Mouse (Mus musculus): Measurements from ENCODE around the gene Ifit1bl2.
A peak's percentile ranks its signal among the peaks of the same experiment; 100 is the strongest.
"Not testable (repeated sequence)": the region's sequence is repeated elsewhere in the genome, so short reads cannot be mapped to it uniquely, and the experiment has no call there.

Gene Ifit1bl2

GRCm38 (mm10) chr19:34640623-34641022, at the start of gene Ifit1bl2, which contains the start of gene Ifit1:
TSS of gene Ifit1bl2 (minus strand) at chr19:34640743.
TSS of gene Ifit1 (plus strand) at chr19:34640871.
- DNase-seq, result peak; percentile 26

GRCm38 (mm10) chr19:34685530-34685929, 45.0 kb upstream of the Ifit1bl2 start:
- DNase-seq, result no peak

GRCm38 (mm10) chr19:34684857-34685256, 44.3 kb upstream of the Ifit1bl2 start:
- peak; percentile 60 for DNase-seq

- DNase-seq, result no peak
These were observed 37.9 kb upstream of the Ifit1bl2 start for GRCm38 (mm10) chr19:34678428-34678827.

DNA sequence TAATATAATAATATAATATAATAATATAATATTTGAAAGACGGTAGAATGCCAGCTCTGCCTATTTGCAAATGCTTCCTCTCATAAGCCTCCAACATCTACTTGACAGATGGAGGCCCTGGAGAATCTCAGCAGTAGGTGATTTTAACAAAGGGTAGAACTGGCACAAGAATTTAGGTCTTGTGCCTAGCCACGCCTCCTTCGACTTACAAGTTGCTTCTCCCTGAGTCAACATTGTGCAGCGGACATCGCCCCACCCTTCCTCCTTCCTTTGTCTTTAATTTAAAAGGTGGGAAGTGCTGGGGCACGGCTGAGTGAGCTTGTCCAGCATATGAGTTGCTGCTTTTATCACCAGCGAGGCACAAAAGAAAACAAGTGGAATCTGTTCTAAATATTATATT, 32.9 kb upstream of the Ifit1bl2 start:
- DNase-seq, result peak; percentile 71

DNA sequence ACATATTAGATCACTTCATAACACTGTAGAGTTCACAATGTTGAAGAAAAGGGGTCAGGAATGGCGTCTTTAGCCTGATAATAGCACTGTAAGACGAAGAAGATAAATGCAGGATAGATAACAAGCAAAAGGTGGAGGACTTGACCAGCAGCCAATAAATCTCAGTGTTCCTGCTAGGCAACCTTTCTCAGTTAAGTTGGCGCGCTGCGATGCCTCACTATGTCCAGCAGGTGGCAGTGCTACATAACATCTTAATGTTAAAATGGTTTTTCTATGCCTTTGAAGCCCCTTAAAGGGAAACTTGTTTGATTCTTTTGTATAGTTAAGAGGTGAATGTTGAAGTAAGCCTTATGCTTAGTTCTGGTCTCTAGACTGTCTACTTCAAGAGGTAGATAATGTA, 25.6 kb upstream of the Ifit1bl2 start:
- DNase-seq, result peak; percentile 81

DNA sequence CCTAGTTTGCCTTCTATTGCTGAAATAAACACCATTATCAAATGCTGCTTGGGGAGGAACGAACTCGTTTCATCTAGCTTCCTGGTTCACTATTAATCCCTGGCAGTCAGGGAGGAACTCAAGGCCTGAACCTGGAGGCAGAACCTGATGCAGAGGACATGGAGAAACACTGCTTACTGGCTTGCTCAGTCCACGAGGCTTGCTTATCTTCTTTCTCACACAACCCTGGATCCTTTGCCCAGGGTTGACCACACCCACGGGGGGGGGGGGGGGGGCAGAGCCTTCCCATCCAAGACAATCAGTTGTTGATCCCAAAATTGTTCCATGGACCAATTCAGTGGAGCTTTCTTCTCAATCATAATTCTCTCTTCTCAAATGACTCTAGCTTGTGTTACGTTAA, 22.2 kb upstream of the Ifit1bl2 start:
- no peak for DNase-seq

DNA sequence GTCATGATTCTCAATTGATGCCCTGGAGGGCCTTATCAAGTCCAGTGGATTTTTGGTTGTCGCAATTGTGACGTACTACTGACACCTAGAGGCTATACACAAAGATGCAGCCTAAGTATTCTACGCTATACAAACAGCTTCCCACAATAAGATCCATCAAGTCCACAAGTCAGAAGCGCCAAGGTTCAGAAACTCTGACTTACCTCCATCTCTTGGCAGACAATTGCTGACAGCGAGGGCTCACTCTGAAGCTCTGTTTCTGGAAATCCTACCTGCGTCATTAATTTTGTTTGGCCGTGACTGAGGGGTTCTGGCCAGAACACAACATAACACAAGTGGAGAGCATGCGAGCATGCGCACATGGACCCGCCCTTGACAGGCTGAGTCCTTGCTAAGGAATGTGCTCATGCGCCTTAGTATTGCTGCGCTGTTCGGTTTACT, 21.5 kb upstream of the Ifit1bl2 start:
- DNase-seq, result peak; percentile 75

DNA sequence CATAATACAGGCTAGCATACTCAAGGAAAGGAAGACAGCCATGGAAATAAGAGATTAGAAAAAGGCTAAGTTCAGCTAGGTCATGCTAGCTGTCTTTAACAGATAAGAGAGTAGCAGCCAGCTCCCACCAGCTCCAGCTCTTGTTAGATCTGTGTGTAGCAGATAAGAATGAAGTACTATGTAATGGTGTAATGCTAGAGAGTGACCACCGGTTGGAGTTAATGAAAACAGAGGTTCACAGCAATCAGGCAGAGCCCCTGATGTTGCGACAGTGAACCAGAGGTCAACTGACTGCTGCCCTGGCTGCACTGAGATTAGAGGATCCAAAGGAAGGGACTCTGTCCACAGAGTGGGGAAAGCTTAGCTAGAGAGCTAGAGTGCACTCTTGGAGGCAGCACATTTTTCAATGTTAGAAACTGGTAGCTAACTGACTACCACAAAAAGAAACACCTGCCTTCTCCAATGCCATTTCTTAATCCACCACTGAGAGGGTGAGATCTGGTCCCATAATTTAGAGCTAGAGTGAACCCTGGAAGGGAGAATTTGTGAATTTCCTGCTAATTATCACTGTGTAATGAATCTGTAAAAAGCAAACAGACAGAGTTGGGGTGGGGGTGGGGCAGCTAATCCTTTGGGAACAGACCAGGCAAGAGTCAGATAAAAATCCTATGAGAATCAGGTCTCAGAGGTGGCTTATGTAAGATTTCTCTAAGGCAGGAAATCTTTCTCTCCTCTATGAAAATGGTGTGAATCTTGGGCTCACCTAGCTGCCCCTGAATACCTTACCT, 16.2 kb upstream of the Ifit1bl2 start:
- no peak for DNase-seq

DNA sequence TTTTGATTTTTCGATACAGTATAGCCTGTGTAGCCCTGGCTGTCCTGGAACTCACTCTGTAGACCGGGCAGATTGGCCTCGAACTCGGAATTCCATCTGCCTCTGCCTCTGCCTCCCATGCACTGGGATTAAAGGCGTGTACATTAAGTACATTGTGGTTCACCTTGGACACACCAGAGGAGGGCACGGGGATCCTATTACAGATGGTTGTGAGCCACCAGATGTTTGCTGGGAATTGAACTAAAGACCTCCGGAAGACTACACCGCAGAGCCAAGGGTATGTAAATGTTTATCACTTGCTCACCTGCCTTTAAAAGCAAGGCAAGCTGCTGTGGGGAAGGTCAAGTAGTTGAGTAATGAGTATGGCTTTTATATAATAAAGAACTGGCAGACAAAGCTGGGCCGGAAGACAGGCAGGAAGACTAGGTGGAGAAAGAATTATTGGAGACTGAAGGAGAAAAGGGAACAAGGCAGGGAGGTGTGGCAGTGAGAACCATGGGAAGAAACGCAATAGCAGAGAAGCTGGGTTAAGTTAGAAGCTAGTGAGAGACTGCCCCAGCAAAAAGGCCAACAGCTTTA, 14.8 kb upstream of the Ifit1bl2 start:
- no peak for DNase-seq

DNA sequence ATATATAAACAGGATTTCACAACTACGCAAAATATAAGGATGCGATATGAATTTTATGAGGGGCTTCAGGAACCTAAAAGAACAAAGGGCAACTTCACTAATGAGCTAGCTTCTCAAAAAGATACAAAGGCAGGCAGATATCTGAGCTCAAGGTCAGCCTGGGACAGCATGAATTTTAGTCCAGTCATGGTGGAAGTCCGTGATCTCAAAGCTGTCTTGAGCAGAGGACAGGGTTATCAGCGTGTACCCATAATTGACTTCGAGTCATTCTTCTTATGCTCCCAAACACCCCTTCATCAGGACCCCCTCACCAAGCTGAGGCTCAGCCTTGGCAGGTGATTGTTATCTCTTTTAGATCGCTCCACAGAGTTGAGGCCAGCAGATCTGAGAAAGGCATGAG, 10.5 kb upstream of the Ifit1bl2 start:
- DNase-seq, result no peak

- no peak for DNase-seq
These were observed 9.7 kb upstream of the Ifit1bl2 start for GRCm38 (mm10) chr19:34650276-34650675.

GRCm38 (mm10) chr19:34647630-34648029, 7.1 kb upstream of the Ifit1bl2 start:
- peak; percentile 52 for DNase-seq

- no peak for DNase-seq
These were observed 2.1 kb upstream of the Ifit1bl2 start for GRCm38 (mm10) chr19:34642616-34643015.

- peak; percentile 79 for DNase-seq
These were observed 3.5 kb downstream of the Ifit1bl2 start for GRCm38 (mm10) chr19:34636933-34637557.

GRCm38 (mm10) chr19:34633484-34633883, 7.1 kb downstream of the Ifit1bl2 start:
- DNase-seq, result no peak

- peak; percentile 26 for DNase-seq
These were observed 9.1 kb downstream of the Ifit1bl2 start for GRCm38 (mm10) chr19:34631487-34631886.

DNA sequence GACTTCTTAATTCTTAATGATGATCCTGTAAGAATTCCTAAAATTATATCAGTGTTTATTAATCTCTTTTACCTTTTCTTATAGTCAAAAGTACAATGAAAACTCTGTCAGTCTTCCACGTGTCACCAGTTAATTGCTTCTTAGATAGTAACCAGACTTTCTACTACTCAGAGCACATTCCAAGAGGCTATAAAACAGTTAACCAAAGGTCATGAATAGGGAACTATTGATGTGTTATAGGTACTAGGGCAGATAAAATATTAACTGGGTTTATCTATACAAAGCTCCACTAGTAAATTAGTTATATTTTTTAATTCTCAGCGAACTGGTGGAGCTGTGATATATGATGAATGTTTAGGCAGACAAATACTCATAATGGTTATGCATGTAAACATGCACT, 13.0 kb downstream of the Ifit1bl2 start:
- no peak for DNase-seq

- no peak for DNase-seq
These were observed 15.9 kb downstream of the Ifit1bl2 start for GRCm38 (mm10) chr19:34624663-34625062.

DNA sequence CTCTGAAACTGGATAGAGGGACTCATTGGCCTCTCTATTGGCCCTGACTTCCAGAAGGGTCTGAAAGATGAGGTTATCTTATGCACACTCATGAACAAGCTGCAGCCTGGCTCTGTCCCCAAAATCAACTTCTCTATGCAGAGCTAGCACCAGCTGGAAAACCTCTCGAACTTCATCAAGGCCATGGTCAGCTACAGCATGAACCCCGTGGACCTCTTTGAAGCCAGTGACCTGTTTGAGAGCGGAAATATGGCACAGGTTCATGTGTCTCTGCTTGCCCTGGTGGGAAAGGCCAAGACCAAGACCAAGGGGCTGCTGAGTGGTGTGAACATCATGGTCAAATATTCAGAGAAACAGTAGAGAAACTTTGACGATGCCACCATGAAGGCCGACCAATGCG, 16.8 kb downstream of the Ifit1bl2 start:
- DNase-seq, result no peak

GRCm38 (mm10) chr19:34620871-34621270, 19.7 kb downstream of the Ifit1bl2 start:
- DNase-seq, result no peak

GRCm38 (mm10) chr19:34612243-34613001, 28.1 kb downstream of the Ifit1bl2 start:
- not testable (repeated sequence) for DNase-seq

- DNase-seq, result not testable (repeated sequence)
These were observed 30.4 kb downstream of the Ifit1bl2 start for GRCm38 (mm10) chr19:34610118-34610517.
